Mouse (Mus musculus) kidney, embryonic 14.5 days (tissue): ENCODE data around the gene Lhx5. TPM values are rescaled to one million over a fixed set of nuclear protein-coding genes. Genes with fewer than 3 reads are reported as not detected.

ENCODE experiments used
- ATAC-seq: fragments of 200-750 bp; cut with Nextera tagmentation; 2 replicates; pipeline ENCODE4 v1.8.0; 2017; ENCODE audit warnings: moderate number of reproducible peaks, mild to moderate bottlenecking, moderate TSS enrichment, moderate library complexity; ENCODE audit not compliant: low FRiP score, low TSS enrichment
- H3K27ac ChIP-seq: fragments of 300-500 bp; sonication (generic); 2 replicates; pipeline ENCODE4 v1.5.1; 2014; ENCODE audit warnings: low read depth, mild to moderate bottlenecking, low read length, moderate library complexity, mixed read lengths
- H3K27me3 ChIP-seq: fragments of 300-500 bp; sonication (generic); 2 replicates; pipeline ENCODE4 v1.6.1; 2014; ENCODE audit warnings: mild to moderate bottlenecking, low read length; ENCODE audit not compliant: control insufficient read depth, insufficient read depth
- H3K36me3 ChIP-seq: fragments of 300-500 bp; sonication (generic); 2 replicates; pipeline ENCODE4 v1.6.1; 2014; ENCODE audit warnings: low read length, mixed read lengths; ENCODE audit not compliant: control insufficient read depth, insufficient read depth
- H3K4me1 ChIP-seq: fragments of 300-500 bp; sonication (generic); 2 replicates; pipeline ENCODE4 v1.6.1; 2014; ENCODE audit warnings: low read length, mixed read lengths; ENCODE audit not compliant: control insufficient read depth, insufficient read depth
- H3K4me2 ChIP-seq: fragments of 300-500 bp; sonication (generic); replicated peaks from 2 replicates; pipeline ENCODE4 v1.6.1; 2014; ENCODE audit warnings: low read depth, mild to moderate bottlenecking, low read length
- H3K4me3 ChIP-seq: fragments of 300-500 bp; sonication (generic); 2 replicates; pipeline ENCODE4 v1.5.1; 2014; ENCODE audit warnings: mild to moderate bottlenecking, low read length
- H3K9ac ChIP-seq: fragments of 300-500 bp; sonication (generic); 2 replicates; pipeline ENCODE4 v1.6.1; 2014; ENCODE audit warnings: low read depth, mild to moderate bottlenecking, low read length, moderate library complexity
- H3K9me3 ChIP-seq: fragments of 300-500 bp; sonication (generic); 2 replicates; pipeline ENCODE4 v1.6.1; 2016; ENCODE audit warnings: low read length; ENCODE audit not compliant: control insufficient read depth
- WGBS: fragments of 180-500 bp; shearing (Covaris S2); extraction: QIAGEN DNeasy Blood & Tissue Kit; methylation state at CpG from one replicate; pipeline ENCODE4 v1.1.7; 2014; 5-methylcytosine and 5-hydroxymethylcytosine counted together
- polyA plus RNA-seq: library from polyadenylated mRNA; unstranded; fragments of >200 nt; fragmentation: Nextera tagmentation; extraction: Ambion mirVana; gene quantifications from 2 replicates; pipeline ENCODE4 v1.2.1, GENCODE M21; 2014

Gene Lhx5
- not detected in 2 replicates for polyA plus RNA-seq

- no peaks in the 10 kb centered on the region for H3K36me3 ChIP-seq
- H3K4me3 ChIP-seq, result peak within 1 kb of the TSS; percentile 10
- H3K9ac ChIP-seq, result no peak within 1 kb of the TSS
- WGBS, result under 1% methylated on average over 69 of the region's 69 CpGs
- peaks cover 97% of the 10 kb centered on the region for H3K27me3 ChIP-seq
- H3K4me1 ChIP-seq, result peaks cover 9% of the 10 kb centered on the region; the same call in 1 of the 2 replicates
- ATAC-seq, result no peak
- no peaks in the 10 kb centered on the region for H3K9me3 ChIP-seq
- no peak within 1 kb of the TSS for H3K27ac ChIP-seq
- H3K4me2 ChIP-seq, result no peak within 1 kb of the TSS
Observed at GRCm38 (mm10) chr5:120431649-120432485, at the start of gene Lhx5. TSS of gene Lhx5 (plus strand) at chr5:120431699.

GRCm38 (mm10) chr5:120386361-120386760, 45.1 kb upstream of the Lhx5 start:
- Histone ChIP-seq H3K36me3 (no peaks in the 10 kb centered on the region), H3K27ac (no peak overlapping the region), H3K27me3 (peaks cover 4% of the 10 kb centered on the region; the same call in 1 of the 2 replicates), H3K4me2 (no peak overlapping the region), H3K4me1 (no peaks in the 10 kb centered on the region), H3K9me3 (peaks cover 3% of the 10 kb centered on the region; the same call in 1 of the 2 replicates), H3K4me3 (no peak overlapping the region), H3K9ac (no peak overlapping the region)
- no peak for ATAC-seq
- 76% methylated on average over 4 of the region's 4 CpGs for WGBS

- no peak for ATAC-seq
- WGBS, result 59% methylated on average over 9 of the region's 9 CpGs
- H3K9me3 ChIP-seq, result peaks cover 3% of the 10 kb centered on the region; the same call in 1 of the 2 replicates
- H3K9ac ChIP-seq, result no peak overlapping the region
- H3K36me3 ChIP-seq, result no peaks in the 10 kb centered on the region
- no peak overlapping the region for H3K27ac ChIP-seq
- no peaks in the 10 kb centered on the region for H3K4me1 ChIP-seq
- no peak overlapping the region for H3K4me2 ChIP-seq
- peaks cover 4% of the 10 kb centered on the region; the same call in 1 of the 2 replicates for H3K27me3 ChIP-seq
- no peak overlapping the region for H3K4me3 ChIP-seq
Observed at GRCm38 (mm10) chr5:120388765-120389164, 42.7 kb upstream of the Lhx5 start.

GRCm38 (mm10) chr5:120389973-120390372, 41.5 kb upstream of the Lhx5 start:
- H3K4me1 ChIP-seq, result no peaks in the 10 kb centered on the region
- no peak overlapping the region for H3K4me3 ChIP-seq
- no peaks in the 10 kb centered on the region for H3K9me3 ChIP-seq
- no peak overlapping the region for H3K4me2 ChIP-seq
- no peak overlapping the region for H3K9ac ChIP-seq
- no peak for ATAC-seq
- no peaks in the 10 kb centered on the region for H3K36me3 ChIP-seq
- peaks cover 13% of the 10 kb centered on the region for H3K27me3 ChIP-seq
- 66% methylated on average over 2 of the region's 2 CpGs for WGBS
- H3K27ac ChIP-seq, result no peak overlapping the region

GRCm38 (mm10) chr5:120393871-120394667, 37.4 kb upstream of the Lhx5 start:
- Histone ChIP-seq H3K27ac (no peak overlapping the region), H3K27me3 (peaks cover 29% of the 10 kb centered on the region), H3K9ac (no peak overlapping the region), H3K36me3 (no peaks in the 10 kb centered on the region), H3K4me1 (no peaks in the 10 kb centered on the region), H3K4me2 (no peak overlapping the region), H3K4me3 (no peak overlapping the region), H3K9me3 (no peaks in the 10 kb centered on the region)
- 23% methylated on average over 25 of the region's 25 CpGs for WGBS
- no peak for ATAC-seq

GRCm38 (mm10) chr5:120397988-120398387, 33.5 kb upstream of the Lhx5 start:
- 0% methylated on average over 13 of the region's 13 CpGs for WGBS

GRCm38 (mm10) chr5:120404831-120405591, 26.5 kb upstream of the Lhx5 start:
- Histone ChIP-seq H3K27ac (no peak overlapping the region), H3K4me1 (no peaks in the 10 kb centered on the region), H3K9me3 (no peaks in the 10 kb centered on the region), H3K36me3 (no peaks in the 10 kb centered on the region), H3K9ac (no peak overlapping the region), H3K4me2 (no peak overlapping the region), H3K27me3 (peaks cover 17% of the 10 kb centered on the region), H3K4me3 (no peak overlapping the region)
- WGBS, result 76% methylated on average over 12 of the region's 12 CpGs
- ATAC-seq, result no peak

More at GRCm38 (mm10) chr5:120397988-120398387, 33.5 kb upstream of the Lhx5 start:
- Histone ChIP-seq H3K9ac (no peak overlapping the region), H3K4me2 (no peak overlapping the region), H3K27ac (no peak overlapping the region), H3K36me3 (no peaks in the 10 kb centered on the region), H3K4me1 (no peaks in the 10 kb centered on the region), H3K9me3 (no peaks in the 10 kb centered on the region), H3K27me3 (peaks cover 39% of the 10 kb centered on the region), H3K4me3 (no peak overlapping the region)
- no peak for ATAC-seq

- H3K4me3 ChIP-seq, result no peak overlapping the region
- no peaks in the 10 kb centered on the region for H3K4me1 ChIP-seq
- no peak overlapping the region for H3K9ac ChIP-seq
- H3K4me2 ChIP-seq, result no peak overlapping the region
- no peak overlapping the region for H3K27ac ChIP-seq
- no peak; the same call in 1 of the 2 replicates for ATAC-seq
- H3K27me3 ChIP-seq, result peaks cover 24% of the 10 kb centered on the region
- 0 out of 2 replicates have a peak, but pooled peaks cover 4% of the 10 kb centered on the region for H3K9me3 ChIP-seq
- 73% methylated on average over 14 of the region's 14 CpGs for WGBS
- no peaks in the 10 kb centered on the region for H3K36me3 ChIP-seq
Observed at GRCm38 (mm10) chr5:120408933-120409332, 22.6 kb upstream of the Lhx5 start.
